Mouse (Mus musculus) gastrocnemius, adult 8-10 months (tissue): Measurements from ENCODE around the gene Ankrd36. TPM values are rescaled to one million over a fixed set of nuclear protein-coding genes. Genes with fewer than 3 reads are reported as not detected.
A peak's percentile ranks its signal among the peaks of the same experiment; 100 is the strongest.
"Not testable (repeated sequence)": the region's sequence is repeated elsewhere in the genome, so short reads cannot be mapped to it uniquely, and the experiment has no call there.

ENCODE experiments used
- DNase-seq, 2 experiments: peaks; one replicate each; pipeline ENCODE4 v3.0.0; 2022; ENCODE audit warnings: low spot score in 2 of 2
- total RNA-seq, 4 experiments: library from RNA; stranded (reverse); gene quantifications; 2 replicates each; pipeline ENCODE4 v1.2.4; 2022

The Ankrd36 gene
- total RNA-seq, 4 experiments from 2014 or later, result not detected

DNA sequence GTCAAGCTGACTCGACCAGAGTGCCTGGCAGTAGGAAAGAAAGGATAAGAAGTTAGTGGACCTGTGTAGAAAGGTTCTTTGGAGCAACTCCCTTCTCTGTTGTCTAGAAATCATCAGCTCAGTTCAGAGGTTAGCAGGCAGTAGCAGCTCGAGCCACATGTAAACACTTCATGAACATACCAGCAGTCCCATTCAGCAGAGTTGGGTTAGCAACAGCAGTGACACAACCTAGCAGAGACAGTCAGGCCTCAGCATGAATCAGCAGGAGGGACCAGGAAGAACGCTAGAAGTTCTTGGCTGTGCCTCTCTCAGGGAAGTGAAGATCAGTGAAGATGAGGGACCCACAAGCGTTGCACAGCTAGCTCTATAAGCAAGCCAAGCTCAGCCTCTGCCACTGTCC lies 24.0 kb upstream of the Ankrd36 start:
- no peak for DNase-seq

DNA sequence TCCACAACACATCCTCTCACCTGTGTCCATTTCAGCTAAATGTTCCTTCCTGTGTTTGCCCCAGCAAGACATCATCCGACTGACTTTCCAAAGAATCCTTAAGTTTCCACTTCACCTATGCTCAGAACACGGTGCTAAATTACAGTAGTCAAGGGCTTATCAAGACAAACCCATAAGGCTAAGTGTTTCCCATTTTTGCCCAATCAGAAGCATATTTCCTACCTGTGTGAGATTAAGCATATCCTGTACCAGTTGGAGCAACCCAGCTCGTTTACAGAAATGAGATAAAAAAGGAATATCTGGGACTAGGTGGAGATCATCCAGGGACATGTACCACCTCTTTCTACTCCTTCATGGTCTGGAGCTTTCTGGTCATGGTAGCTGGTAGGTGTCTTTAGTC lies 22.8 kb upstream of the Ankrd36 start:
- DNase-seq, result no peak

DNA sequence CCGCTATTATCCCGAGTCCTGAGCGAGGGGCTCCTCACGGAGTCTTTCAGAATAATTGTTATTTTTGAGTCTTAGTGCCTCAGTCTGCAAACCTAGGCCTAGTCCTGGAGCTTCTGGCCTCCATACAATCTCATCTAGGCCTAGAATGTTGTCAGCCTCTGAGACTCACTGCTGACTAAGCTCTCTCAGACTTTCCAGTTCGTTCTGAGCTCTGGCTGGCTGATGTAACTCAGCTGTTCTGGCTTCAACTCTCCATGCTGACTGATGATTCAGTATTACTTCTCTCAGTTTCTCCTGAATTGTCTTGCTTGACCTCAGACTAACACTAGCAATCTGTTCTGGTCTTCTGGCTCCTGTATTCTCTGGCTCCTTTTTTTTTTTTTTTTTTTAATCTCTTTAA lies 18.1 kb upstream of the Ankrd36 start:
- DNase-seq, result no peak

DNA sequence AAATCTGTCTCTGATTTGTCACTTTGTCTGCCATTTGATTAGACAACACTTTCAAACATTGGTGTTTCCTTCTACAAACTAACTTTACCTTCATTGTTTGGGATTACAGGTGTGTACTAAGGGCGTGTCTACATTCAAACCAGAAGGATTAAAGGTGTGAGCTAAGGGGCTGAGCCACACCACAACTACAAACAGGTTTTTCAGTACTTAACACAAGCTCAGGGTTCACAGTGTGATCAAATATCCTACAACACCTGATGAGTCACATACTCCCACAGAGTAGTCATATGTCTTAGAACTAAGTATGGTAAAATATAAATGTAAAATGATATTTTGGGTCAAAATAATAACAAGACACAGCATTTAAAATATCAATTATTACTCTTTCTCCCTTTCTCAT lies 17.6 kb upstream of the Ankrd36 start:
- no peak for DNase-seq

DNA sequence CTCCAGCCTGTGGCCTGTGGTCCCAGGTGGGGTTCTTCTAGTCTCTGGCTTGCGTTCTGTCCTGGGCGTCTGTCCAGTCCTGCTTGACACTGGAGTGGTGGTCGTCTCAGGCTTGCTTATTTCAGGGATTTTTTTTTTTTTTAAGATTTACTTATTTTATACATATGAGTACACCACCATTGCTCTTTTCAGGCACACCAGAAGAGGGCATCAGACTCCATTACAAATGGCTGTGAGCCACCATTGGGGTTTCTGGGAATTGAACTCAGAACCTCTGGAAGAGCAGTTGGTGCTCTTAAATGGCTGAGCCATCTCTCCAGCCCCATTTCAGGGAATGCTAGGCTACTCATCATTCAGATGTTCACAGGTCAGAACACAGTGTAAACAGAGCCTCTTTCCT lies 9.2 kb upstream of the Ankrd36 start:
- DNase-seq, result no peak

DNA sequence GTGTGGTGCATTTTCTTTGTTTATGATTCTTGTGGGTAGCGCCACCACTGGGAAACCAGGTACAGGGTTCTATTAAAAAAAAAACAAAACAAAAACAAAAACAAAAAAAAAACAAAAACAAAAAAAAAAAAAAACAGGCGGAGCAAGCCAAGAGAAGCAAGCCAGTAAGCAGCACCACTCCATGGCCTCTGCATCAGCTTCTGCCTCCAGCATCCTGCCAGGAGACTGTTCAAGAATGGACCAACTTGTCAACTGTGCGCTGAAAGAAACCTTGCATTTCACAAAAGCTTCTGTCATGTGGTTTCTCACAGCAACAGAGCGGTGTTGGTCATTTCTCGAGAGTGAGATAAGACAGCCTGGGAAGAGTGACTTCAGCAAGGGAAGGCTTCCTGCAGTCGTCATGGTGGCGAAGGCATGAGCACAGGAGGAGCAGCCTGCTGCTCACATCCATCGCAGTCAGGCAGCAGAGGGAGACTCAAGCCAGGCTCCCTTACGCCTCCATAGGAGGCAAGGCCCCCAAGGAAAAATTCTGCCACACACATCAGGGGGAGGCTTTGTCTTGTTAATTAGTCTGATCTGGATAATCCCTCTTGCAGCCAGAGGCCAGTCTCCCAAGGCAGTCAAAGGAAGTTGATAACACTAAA lies 6.7 kb upstream of the Ankrd36 start:
- no peak for DNase-seq

DNA sequence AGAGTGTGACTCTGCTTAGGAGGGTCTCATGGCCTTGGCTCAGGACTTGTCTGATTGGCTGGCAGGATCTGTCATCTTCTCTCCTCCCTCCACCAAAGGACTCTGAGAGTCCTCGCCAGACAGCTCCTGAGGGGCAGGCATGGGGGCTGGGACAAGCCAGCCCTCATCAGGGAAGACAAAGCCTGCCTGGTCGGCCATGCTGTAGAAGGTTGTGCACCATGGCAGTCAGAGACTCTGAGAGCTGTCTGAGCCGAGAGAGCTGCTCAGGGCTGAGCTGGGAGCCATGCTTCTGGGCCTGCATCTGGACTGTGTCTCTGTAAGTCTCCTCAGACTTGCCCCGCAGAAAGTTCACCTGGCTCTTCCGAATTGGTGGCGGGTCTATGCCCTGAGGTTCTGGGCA lies 5.6 kb upstream of the Ankrd36 start:
- DNase-seq, result no peak

DNA sequence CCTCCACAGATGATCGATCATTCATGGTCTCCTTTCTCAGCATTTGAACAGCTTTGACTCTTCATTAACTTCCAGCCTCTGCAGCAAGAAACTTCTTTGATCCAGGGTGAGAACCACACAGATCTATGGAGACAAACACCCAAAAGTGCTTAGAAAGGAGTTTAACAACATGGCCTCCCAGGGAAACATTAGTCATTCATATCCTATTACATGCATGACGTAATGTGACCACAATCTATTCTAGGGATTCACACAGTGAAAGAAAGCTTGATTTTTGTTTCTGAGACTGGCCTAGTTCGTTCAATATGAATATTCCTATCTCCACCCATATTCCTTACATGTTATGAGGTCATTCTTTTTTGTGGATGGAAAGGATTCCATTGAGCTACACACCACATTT lies 3.9 kb upstream of the Ankrd36 start:
- no peak for DNase-seq

DNA sequence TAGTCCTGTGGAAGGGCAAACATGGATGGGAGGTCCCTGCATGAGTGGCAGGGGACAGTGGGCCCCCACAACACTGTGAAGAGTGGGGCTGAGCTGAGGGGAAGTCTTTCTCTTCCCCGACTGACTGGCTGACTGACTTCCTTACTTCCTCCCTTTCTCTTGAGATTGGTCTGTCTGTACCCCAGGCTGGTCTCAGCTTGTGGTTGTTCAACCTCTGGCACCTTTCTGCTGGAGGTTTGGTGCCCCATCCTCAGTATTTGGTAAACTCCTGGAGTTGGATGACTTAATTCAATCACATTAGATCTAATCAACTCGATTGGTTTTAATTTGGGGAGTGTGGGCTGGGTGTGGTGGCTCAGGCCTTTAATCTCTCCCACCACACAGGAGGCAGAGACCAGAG lies 3.0 kb upstream of the Ankrd36 start:
- DNase-seq, result no peak

DNA sequence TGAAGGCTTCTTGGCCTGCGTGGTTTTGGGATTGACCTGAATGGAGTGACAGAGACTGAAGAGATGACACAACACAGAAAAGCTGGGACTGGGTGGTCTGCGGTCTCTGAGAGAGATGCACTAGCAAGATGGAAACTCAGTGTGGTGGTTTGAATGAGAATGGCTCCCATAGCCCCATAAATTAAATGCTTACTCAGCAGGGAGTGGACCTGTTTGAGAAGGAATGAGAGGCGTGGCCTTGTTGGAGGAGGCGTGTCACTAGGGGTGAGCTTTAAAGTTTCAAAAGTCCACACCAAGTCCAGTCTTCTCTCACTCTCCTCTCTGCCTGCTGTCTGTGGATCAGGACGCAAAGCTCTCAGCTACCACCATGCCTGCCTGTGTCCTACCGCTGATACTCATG lies 1.8 kb upstream of the Ankrd36 start:
- DNase-seq, result no peak

DNA sequence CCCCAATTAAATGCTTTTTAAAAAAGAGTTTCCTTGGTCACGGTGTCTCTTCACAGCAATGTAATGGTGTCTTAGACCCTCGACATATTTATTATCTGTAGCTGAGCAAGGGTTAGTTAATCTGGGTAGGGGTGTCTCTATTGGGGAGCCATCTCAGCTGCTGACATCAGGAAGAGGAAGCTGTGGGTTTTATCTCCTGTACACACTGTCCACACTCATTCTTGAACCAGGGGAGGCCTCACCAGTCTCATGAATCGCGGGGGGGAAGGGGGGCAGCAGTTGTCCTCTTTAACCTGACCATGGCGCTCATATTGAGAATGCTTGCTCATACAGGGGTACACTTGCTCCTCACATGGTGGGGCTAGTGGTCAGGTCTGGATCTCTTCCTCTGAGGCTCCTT lies 1.4 kb upstream of the Ankrd36 start:
- no peak for DNase-seq

DNA sequence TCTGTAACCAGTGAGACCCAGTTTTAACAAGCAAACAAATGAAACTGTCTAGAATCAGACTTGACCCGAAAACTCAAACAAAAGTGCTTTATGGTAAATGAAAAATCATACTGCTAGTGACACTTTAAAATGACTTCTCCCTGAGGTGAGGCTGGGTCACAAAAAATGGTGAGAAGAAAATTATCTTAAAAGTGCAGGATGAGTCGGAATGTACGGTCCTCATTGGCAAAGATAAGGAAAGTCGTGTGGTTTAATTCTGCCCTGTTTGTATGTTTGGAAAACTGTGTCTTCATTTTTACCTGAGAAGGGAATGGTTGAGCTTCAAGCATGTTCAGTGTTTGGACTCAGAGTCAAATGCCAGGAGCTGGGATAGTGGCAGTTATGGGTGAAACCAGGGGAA lies 2.4 kb downstream of the Ankrd36 start:
- no peak for DNase-seq

DNA sequence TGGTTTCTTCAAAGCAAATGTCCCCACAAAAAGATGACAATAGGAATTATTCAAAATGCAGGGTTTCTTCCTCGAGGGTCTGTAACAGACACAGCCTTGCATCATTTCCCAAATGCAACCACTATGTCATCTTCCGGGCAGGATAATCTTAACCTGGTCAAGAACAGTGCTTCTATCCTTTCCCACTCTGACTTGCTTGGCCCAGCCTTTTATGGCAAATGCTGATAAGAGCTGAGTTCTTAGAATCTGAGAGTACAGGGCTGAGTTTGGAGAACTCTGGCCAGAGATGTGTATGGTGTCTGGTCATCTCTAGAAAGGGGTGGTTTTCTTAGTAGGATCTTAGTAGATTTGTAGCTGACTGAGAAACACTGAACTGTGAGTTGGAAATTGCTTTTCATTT lies 4.3 kb downstream of the Ankrd36 start:
- DNase-seq, result no peak

DNA sequence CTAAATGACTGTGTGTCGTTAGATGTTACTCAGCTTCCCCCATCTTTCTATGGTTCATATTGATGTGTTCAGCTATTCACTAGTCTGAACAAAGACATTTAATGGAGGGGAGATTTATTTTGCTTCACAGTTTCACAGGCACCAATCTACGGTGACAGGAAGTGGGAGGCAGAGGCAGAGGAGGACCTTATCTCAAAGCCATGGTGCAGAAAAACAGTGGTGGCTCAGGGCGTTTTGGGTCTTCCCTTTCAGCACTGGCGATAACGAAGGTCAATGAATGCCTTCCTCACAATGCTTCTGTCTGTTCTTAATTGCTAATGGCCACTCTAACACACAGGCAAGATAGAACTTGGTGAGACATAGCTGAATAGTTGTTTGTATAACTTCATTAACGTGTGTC lies 5.6 kb downstream of the Ankrd36 start:
- DNase-seq, result no peak

DNA sequence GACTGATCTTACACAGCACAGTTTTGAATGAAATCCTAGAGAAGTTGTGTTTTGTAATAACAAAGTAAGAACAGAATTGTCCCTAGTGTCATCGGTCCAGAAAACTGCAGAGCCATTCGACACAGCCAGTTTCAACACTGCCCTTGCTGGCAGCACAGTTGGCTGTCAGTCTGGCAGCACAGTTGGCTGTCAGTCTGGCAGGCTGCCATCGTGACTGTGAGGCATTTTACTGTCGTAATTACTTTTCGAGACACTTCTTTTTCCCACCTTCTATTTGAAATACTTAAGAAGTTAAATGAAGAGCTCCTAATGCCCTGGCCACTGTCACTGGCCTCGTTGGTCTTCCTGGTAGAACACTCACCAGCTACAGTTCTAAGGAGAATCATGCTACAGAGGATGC lies 22.9 kb downstream of the Ankrd36 start:
- peak; percentile 3 to 26 for DNase-seq

DNA sequence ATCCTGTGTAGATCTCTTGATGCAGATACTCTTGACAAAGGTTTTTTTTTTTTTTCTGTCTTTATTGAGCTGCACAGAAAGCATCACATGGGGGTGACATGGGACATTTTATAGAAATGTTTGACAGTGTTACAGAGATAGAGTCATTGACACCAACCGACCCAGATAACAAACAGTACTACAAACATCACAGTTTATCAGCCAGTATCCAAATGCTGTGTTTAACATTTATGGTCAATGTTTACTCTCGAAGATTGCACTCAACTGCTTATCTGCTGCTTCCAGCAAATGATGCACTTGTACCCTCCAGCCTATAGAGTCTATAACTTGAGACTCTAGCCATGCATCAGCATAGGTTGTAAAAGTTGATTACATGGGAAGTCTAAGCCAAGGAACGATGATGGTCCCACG lies 25.9 kb downstream of the Ankrd36 start:
- DNase-seq, result no peak

DNA sequence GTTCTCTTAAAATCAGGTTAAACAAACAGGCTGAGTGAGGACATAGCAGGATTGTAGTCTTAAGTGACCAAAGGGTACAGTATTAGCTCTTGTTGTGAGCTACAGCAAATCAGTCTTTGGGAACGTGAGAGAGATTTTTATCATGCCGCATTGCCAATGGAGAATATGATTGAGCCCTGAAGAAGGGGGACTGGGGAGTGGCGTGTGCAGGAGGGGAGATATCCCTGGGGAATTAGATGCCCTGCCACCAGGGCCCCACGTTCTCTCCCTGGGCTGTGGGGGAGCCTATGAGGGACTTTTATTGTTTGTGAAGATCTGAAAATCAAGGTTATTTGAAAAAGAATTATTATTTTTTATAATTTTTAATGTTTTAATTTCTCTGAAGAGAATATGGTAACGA lies 26.3 kb downstream of the Ankrd36 start:
- no peak for DNase-seq

DNA sequence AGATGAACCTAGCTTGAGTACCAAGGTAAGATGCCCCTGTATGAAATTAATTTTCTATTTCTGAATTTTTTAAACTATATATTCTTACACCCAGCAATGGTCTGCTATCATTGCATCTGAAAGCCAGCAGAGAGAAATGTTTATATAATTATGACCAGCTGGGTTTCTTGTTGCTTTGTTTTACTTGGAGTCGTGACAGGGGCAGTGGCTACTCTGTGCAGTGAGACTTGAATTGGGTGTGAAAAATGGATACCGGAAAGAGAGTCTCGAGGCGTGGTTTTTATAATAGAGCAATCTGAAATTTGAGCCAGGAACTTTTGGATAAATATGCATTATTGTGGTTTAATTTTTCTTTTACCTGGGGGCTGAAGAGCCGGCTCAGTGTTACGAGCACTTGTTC lies 27.3 kb downstream of the Ankrd36 start:
- DNase-seq, result no peak

DNA sequence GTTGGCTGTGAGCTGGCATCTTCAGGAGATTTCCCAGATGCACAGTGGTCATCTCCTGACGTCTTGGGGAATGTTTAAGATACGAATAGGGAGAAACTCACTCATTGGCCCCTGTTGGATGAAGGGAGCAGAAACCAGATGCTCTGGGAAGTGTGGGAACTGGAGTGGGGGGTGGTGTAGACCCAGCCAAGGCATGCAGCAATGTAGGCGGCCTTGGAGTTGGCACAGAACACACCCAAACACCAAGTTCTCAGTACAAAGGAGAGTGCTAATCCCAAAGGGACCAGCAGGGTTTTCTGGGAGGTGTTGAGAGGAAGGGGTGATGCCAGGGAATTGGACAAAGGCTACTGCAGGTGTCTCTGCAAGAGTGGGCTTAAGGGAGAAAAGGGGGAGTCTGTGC lies 35.9 kb downstream of the Ankrd36 start:
- no peak for DNase-seq

DNA sequence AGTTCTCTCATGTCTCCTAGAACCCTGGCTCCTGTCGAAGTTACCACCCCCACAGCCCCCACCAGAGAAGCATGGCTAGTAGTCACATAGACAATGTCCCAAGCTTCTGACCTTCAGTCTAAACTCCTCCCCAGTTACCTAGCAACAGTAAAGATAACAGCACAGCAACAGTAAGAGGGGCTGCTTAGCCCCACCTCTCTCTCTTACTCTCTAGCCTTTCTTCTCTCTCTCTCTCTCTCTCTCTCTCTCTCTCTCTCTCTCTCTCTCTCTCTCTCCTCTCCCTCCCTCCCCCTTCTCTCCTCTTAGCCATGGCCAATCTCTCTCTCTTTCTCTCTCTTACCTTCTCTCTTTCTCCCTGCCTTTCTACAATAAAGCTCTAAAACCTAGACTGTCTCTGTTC lies 42.4 kb downstream of the Ankrd36 start:
- not testable (repeated sequence) for DNase-seq

DNA sequence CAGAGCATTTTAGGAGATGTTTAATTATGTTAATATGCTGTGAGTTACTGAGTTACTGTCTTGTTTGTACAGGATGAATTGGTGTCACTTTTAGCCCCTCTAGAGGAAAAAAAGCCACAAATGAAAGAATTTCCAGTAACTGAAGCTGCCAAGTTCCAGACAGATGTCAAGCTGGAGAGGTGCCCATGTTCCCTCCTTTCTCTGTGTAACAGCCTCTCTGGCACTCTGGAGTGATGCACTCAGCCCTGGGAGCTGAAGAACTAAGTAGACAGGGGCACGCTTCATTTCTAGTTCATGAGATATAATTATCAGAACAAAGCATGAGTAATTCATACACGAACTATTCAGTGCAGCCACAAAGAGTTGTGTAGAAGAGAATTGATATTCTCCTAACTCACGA lies 45.0 kb downstream of the Ankrd36 start:
- DNase-seq, result no peak

DNA sequence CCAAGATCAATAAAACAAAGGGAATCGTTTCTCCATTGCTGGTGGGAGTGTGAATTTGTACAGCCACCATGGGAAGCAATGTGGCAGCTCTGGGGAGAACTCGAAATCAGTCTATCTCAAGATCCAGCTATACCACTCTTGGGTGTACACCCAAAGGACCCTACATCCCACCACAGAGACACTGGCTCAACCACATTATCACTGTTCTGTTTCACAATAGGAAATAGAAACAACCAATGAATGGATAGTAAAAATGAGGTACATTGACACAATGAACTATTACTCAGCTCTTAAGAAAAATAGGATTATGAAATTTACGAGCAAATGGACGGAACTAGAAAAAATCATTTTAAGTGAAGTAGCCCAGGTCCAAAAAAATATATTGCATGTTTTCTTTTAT lies 55.6 kb downstream of the Ankrd36 start:
- no peak for DNase-seq

DNA sequence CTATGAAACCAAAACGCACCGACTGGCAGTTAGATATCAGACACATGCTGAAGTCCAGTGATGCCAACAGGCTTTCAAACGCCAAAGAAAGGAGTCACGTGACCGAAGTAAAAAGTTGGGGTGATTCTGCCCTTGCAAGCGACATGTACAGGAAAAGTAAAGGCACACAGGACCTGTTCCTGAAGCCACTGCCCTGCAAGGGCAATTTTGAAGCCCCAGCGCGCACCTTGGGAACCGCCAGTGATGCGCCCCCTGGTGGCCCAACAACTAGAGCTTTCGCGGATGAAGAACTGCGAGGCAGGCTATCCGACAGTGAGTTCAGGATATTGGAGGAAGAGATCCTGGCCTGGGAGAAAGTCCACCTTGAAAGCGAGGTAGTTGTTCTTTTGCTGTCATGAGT lies 59.5 kb downstream of the Ankrd36 start:
- DNase-seq, result peak; percentile 41 to 57

DNA sequence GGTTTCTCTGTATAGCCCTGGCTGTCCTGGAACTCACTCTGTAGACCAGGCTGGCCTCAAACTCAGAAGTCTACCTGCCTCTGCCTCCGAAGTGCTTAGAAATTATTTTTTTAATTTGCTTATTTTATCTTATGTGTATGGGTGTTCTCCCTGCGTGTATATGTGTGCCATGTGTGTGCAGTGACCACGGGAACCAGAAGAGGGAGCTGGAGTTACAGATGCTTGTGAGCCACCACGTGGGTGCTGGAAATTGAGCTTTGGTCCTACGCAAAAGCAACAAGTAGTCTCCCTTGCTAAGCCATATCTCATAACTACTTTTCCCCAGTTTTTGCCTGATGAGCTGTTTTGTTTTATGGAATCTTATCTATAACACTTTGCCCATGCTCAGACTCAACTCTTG lies 73.6 kb downstream of the Ankrd36 start:
- no peak for DNase-seq
